Mouse (Mus musculus) stomach, postnatal 0 days (tissue): ENCODE data around the gene Trub1.

Experiments
- CTCF ChIP-seq: IDR thresholded peaks from 2 replicates; pipeline ENCODE4 v1.5.1; 2016; ENCODE audit warnings: antibody characterized with exemption, low read depth, mild to moderate bottlenecking, moderate library complexity
- EP300 ChIP-seq: optimal IDR thresholded peaks from 2 replicates; pipeline ENCODE3; 2016; ENCODE audit warnings: antibody characterized with exemption

GRCm38 (mm10) chr19:57413170-57413569 is 39.5 kb upstream of the Trub1 start:
- TF ChIP-seq EP300, result no peak
- no peak for TF ChIP-seq CTCF
